Mouse (Mus musculus) hindlimb bud, embryonic 11.5 days (tissue): ENCODE measurements at regions not wholly inside any gene's neighbourhood (a gene's known extent, or its start where the extent isn't known, plus 50 kb on each side); places are given as distances from the start of the nearest gene placed in this dataset.

ENCODE experiments used
- DNase-seq: peaks from one replicate; pipeline ENCODE4 v3.0.0-alpha.2; 2012; ENCODE audit warnings: low read depth, low spot score; ENCODE audit errors: extremely low spot score

DNA sequence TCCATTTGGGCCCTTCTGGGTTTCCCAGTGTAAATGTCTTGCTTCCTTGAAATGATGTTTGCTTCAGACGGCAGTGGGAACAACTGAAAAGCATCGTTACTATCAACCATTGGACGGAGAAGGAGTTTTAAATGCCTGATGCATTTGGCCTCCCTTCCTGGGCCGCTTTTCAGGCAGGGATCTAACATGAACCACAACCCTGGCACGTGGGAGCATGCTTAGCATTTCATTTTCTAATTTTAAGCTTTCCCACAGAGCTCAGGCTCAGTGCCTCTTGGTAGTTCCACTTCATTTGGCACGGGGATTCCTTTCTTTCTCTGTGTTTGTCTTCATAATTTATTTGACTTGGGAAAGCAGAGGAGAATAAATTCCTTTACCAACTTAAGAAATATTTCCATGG, 406.6 kb upstream of the Nbea start:
- DNase-seq, result no peak

DNA sequence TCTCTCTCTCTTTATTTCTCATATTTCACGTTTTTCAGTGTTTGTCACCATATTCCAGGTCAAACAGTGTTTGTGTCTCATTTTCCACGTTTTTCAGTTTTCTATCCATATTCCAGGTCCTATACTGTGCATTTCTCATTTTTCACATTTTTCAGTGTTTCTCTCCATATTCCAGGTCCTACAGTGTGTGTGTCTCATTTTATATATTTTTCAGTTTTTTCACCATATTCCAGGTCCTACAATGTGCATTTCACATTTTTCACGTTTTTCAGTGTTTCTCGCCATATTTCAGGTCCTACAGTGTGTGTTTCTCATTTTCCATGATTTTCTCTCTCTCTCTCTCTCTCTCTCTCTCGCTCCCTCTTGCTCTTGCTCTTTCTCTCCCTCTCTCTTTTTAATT, 391.9 kb upstream of the Nbea start:
- DNase-seq, result peak; percentile 79

DNA sequence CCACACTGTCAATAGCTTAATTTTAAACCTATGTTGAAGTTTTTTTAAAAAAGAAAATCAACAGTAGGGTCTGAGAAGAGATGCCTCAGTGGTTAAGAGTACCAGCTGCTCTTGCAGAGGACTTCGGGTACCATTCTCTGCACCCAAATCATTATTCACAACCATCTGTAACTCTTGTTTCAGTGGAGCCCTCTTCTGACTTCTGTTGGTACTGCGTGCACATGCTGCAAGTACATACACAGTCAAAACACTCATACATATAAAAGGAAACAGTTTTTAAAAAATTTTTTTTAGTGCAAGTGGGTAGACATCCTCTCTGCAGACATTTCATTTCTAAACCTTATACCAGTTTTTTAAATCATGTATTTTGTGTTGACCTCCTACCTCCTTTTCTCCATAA, 352.7 kb upstream of the Nbea start:
- no peak for DNase-seq

DNA sequence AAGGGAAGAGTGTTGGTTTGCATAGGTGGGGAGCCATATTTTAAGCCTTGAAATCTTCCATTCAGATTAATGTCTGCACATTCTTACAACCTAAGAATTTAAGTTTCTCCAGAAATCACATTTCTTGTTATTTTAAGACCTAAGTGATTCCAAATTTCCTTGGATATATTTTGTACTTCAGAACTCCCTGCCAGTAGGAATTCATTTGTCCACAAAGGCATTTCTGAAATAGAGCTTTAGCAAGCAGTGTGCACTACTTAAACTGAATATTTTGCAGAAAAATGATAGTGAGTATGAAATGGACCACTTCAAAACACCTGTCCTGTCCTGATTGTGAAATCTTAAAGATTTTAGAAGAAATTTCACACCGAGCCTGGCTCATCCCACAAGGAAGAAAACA, 320.9 kb upstream of the Nbea start:
- no peak for DNase-seq

- no peak for DNase-seq
These were observed 315.8 kb upstream of the Nbea start for GRCm38 (mm10) chr3:56499301-56499700.

DNA sequence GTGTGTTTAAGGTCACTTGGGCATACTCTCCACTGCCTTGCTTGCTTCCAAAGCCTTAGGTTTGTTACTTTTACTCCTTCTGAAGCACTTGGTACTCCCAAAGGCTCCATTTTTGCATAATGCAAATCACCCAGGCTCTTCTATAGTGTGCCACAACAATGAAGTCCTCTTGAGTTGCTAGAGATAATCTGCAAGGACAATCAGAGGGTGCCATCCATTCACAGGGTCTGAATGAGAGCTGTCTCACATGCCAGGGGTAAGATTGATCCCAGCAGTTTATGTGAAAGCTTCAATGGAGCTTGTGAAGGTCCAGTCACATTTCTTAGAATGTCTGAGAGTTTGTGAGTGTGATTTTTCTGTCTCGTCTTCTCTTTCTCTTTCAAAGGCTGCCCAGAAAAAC, 310.4 kb upstream of the Nbea start:
- no peak for DNase-seq

GRCm38 (mm10) chr3:56489154-56489553, 305.7 kb upstream of the Nbea start:
- DNase-seq, result no peak

GRCm38 (mm10) chr3:56485550-56486400, 302.3 kb upstream of the Nbea start:
- no peak for DNase-seq

GRCm38 (mm10) chr3:56484096-56484495, 300.6 kb upstream of the Nbea start:
- no peak for DNase-seq

- DNase-seq, result no peak
These were observed 299.9 kb upstream of the Nbea start for GRCm38 (mm10) chr3:56483370-56483769.

DNA sequence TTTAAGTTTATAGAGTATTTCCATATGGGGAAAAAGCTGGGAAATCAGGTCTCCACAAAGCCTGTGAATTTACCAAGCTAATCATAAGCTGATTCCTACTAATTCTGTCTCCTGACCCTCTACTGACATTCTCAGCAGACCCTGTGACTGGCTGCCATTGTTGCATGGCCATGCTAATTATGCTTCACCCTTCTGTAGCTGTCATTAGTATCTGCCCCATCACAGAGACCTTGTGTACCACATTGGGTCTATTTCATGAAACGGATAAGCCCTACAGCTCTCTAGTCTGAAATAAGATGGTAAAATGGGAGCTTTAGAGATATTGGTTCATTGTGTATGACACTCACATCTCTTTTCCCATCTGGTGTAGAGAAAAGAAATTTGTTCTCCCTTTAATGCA, 296.0 kb upstream of the Nbea start:
- DNase-seq, result no peak

GRCm38 (mm10) chr3:56478544-56479140, 295.1 kb upstream of the Nbea start:
- no peak for DNase-seq

- no peak for DNase-seq
These were observed 292.3 kb upstream of the Nbea start for GRCm38 (mm10) chr3:56475529-56476527.

DNA sequence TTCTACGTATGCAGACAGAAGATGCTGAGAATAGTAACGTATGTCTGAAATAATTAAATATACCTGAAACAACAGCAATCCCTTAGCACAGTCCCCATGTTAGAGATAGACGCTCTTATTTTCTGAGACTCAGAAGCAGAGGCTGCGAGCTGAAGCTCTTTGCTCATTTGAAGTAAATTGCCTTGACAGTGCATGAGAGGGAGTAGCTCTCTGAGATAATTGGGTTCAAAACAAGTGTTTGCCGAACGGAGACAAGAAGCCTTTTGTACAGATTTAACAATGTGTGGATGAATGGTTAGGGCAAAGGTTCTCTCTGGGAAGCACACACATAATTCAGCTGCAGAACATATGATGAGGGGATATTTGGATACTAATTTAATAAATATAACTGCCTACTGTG, 289.1 kb upstream of the Nbea start:
- DNase-seq, result no peak

GRCm38 (mm10) chr3:56471823-56472222, 288.3 kb upstream of the Nbea start:
- no peak for DNase-seq

GRCm38 (mm10) chr3:56471185-56471584, 287.7 kb upstream of the Nbea start:
- no peak for DNase-seq

DNA sequence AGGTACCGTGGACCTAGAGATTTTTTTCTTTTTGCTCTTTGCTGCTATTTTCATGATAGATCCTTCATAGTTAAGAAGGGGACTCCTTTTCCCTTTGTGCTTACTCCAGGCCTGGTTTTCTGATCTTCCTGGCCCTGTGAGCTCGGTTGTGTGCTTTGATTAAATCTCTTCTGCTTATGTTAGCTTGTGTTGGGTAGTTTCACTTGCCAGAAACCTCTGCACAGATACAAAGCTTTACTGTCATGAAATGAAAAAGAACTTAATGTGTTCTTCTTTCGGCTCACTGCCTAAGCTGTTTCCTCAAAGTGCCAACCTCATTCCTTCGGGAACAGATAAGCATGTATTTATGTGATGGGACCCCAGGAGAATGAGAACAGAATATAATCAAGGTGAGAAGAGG, 274.1 kb upstream of the Nbea start:
- DNase-seq, result no peak

- DNase-seq, result no peak
These were observed 272.8 kb upstream of the Nbea start for GRCm38 (mm10) chr3:56456317-56456716.

DNA sequence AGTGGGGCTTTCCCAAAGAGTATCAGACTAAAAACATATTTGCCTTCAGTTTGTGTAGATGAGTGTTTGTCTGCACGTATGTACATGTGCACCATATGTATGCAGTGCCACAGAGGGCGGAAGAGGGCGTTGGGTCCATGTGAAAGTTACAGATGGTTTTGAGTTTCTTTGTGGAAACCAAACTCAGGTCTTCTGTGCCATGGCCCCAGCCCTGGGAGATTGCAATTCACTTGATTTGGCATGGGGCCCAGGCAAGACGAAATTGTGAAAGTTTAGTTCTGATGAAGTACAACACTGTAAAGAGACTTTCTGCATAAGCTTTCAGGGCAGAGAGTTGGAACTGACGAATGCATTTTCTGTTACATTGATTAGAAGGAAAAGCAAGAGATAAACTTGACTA, 255.4 kb upstream of the Nbea start:
- DNase-seq, result no peak

DNA sequence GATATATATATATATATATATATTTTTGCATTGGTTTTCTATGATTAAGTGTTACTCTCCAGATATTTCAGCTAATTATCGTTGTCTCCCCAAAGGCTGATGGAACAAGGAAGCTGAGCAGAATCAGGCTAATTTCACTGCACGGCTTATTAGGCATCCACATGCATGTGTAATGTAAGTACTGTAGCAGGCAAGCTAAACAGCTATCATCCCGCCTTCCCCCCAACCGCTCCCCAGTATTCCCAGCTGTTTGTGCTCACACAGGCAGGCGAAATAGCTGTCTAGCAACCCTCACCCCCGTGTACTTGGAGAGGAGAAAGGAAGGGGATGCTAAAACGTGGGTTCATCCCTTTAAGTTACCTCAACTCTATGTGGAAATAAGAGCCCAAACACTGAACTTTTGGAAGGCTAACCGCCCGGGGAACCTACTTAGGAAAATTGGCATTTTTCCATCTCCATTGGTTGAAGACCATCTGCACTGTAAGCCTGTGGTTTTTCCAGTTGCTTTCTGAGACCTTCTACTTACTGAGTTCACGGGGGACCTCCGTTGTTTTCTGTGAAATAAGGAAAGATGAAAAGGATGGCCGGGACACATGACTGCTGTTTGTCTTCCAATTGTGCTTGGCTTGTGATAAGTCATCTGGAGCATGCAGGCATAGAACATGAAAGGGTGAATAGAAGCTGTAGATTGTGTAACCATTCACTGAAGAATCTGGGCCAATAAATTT, 254.7 kb upstream of the Nbea start:
- DNase-seq, result no peak

DNA sequence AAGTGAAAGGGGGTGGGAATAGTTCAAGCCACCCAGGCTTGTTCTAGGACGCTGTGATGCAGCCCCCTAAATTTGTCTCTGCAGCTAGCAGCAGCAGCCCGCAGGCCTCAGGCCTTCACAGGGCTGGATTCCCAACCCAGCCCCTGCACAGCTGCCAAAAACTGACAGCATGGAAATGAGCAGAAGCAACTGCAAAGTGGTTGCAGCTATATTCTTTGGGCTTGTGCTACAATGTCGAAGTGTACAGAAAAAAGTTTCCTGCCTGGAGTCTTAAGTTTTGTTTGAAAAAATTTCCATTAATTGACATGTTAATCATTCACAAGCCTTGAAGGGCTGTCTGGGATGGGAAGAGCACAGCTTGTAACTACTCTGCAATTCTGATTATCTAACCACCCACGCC, 253.6 kb upstream of the Nbea start:
- DNase-seq, result no peak
